Mouse (Mus musculus): ENCODE results near the gene Tmem236. TPM values are rescaled to one million over a fixed set of nuclear protein-coding genes. Genes with fewer than 3 reads are reported as not detected.

Gene Tmem236
- polyA plus RNA-seq, 1 experiment, result 0.25 TPM

DNA sequence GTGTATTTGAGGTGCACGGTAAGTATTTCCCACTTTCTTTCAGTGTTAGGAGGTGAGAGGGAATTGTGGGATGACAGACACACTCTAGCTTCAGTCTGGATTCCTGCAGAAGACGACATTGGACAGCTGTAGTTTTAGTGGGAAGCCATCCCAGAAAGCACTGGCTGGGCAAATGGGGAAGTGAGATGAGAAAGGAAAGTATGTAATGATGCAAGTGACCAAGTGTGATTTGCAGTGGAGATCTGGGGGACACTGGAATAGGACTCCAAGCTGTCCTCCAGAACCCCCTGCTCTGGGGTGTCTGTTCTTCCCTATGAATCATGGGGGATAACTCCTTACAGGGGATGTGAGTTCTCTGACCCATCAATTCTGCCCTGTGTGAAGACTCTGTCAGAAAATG lies 59.7 kb downstream of the Tmem236 start:
- TF ChIP-seq POLR2A (IDR thresholded peaks at IDR 0.05; ENCODE audit: extremely low read depth, insufficient read depth, low read length) (no peak), CTCF (IDR thresholded peaks at IDR 0.05; ENCODE audit: extremely low read depth, insufficient read depth, low read length) (no peak)
- no peak overlapping the region for H3K4me3 ChIP-seq (ENCODE audit: insufficient read depth, low read length)
- no peak overlapping the region for H3K27ac ChIP-seq (ENCODE audit: insufficient read depth, low read length)
- no peaks in the 10 kb centered on the region for H3K4me1 ChIP-seq (ENCODE audit: control insufficient read depth, insufficient read depth, low read length)

GRCm38 (mm10) chr2:14235319-14235718 lies 61.0 kb downstream of the Tmem236 start:
- H3K4me1 ChIP-seq (ENCODE audit: control insufficient read depth, insufficient read depth, low read length), result no peaks in the 10 kb centered on the region
- H3K27ac ChIP-seq (ENCODE audit: insufficient read depth, low read length), result no peak overlapping the region
- no peak overlapping the region for H3K4me3 ChIP-seq (ENCODE audit: insufficient read depth, low read length)
- TF ChIP-seq POLR2A (IDR thresholded peaks at IDR 0.05; ENCODE audit: extremely low read depth, insufficient read depth, low read length), result no peak
- no peak for TF ChIP-seq CTCF (IDR thresholded peaks at IDR 0.05; ENCODE audit: extremely low read depth, insufficient read depth, low read length)

- Histone ChIP-seq H3K4me3 (ENCODE audit: insufficient read depth, low read length) (no peak overlapping the region), H3K27ac (ENCODE audit: insufficient read depth, low read length) (no peak overlapping the region), H3K4me1 (ENCODE audit: control insufficient read depth, insufficient read depth, low read length) (no peaks in the 10 kb centered on the region)
- TF ChIP-seq CTCF (IDR thresholded peaks at IDR 0.05; ENCODE audit: extremely low read depth, insufficient read depth, low read length), result no peak
- no peak for TF ChIP-seq POLR2A (IDR thresholded peaks at IDR 0.05; ENCODE audit: extremely low read depth, insufficient read depth, low read length)
These were observed 62.6 kb downstream of the Tmem236 start for GRCm38 (mm10) chr2:14236920-14237319.

- no peak overlapping the region for H3K27ac ChIP-seq (ENCODE audit: insufficient read depth, low read length)
- H3K4me3 ChIP-seq (ENCODE audit: insufficient read depth, low read length), result no peak overlapping the region
- H3K4me1 ChIP-seq (ENCODE audit: control insufficient read depth, insufficient read depth, low read length), result no peaks in the 10 kb centered on the region
- TF ChIP-seq POLR2A (IDR thresholded peaks at IDR 0.05; ENCODE audit: extremely low read depth, insufficient read depth, low read length), result no peak
- no peak for TF ChIP-seq CTCF (IDR thresholded peaks at IDR 0.05; ENCODE audit: extremely low read depth, insufficient read depth, low read length)
These were observed 63.4 kb downstream of the Tmem236 start for GRCm38 (mm10) chr2:14237723-14238122.

DNA sequence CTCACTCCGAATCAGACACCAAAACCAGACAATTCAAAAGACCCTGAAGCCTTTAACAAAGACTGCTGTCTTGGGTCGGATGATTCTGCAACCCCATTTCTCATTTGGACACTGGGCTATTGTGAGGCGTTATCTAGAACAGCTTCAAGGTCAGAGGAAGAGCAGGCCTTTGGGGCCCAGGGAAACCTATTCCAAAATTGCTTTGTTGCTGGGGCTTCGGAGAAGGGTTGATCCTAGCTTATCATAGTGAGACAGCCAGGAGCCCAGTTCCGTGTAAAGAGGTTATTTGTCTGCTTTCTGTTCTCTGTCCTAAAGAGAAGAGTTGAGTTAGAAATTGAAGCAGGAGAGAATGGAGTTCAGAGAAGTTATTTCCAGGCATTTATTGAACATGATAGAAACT lies 64.8 kb downstream of the Tmem236 start:
- Histone ChIP-seq H3K4me3 (ENCODE audit: insufficient read depth, low read length) (no peak overlapping the region), H3K4me1 (ENCODE audit: control insufficient read depth, insufficient read depth, low read length) (no peaks in the 10 kb centered on the region), H3K27ac (ENCODE audit: insufficient read depth, low read length) (no peak overlapping the region)
- no peak for TF ChIP-seq CTCF (IDR thresholded peaks at IDR 0.05; ENCODE audit: extremely low read depth, insufficient read depth, low read length)
- no peak for TF ChIP-seq POLR2A (IDR thresholded peaks at IDR 0.05; ENCODE audit: extremely low read depth, insufficient read depth, low read length)

DNA sequence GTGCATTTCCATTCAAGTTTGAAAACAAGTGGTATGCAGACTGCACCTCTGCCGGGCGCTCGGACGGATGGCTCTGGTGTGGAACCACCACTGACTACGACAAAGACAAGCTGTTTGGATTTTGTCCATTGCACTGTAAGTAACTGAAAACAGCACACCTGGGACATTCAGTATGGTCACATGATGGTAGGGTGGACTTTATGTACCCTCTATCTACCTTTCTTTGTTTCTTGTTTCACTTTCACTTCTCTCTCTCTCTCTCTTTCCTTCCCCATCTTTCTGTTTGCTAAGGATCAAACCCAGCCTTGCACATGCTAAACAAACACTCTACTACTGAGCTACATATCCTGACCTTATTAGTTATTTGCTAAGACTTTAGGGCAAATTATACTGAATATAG lies 69.8 kb downstream of the Tmem236 start:
- no peak overlapping the region for H3K27ac ChIP-seq (ENCODE audit: insufficient read depth, low read length)
- H3K4me1 ChIP-seq (ENCODE audit: control insufficient read depth, insufficient read depth, low read length), result no peaks in the 10 kb centered on the region
- no peak for TF ChIP-seq CTCF (IDR thresholded peaks at IDR 0.05; ENCODE audit: extremely low read depth, insufficient read depth, low read length)
- H3K4me3 ChIP-seq (ENCODE audit: insufficient read depth, low read length), result no peak overlapping the region

DNA sequence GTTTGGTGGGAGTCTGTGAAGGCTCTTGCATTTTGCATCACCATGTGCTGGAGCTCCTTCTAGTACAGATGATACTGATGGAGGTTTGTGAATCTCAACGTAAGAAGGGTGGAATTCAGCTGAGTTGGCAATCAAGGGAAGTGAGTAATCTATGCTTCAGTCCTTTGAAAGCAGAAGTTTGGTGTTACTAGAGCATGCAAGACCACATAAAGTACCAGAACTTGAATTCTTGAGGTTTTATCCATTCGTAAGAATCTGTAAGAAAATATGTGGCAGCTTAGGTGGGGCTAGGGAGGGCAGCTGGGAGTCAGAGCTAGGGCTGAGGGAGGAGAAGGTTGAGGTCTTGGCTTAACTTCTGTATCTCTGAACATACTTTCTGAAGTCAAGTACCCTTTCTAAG lies 70.3 kb downstream of the Tmem236 start:
- Histone ChIP-seq H3K4me3 (ENCODE audit: insufficient read depth, low read length) (no peak overlapping the region), H3K4me1 (ENCODE audit: control insufficient read depth, insufficient read depth, low read length) (no peaks in the 10 kb centered on the region), H3K27ac (ENCODE audit: insufficient read depth, low read length) (no peak overlapping the region)
- no peak for TF ChIP-seq POLR2A (IDR thresholded peaks at IDR 0.05; ENCODE audit: extremely low read depth, insufficient read depth, low read length)
- no peak for TF ChIP-seq CTCF (IDR thresholded peaks at IDR 0.05; ENCODE audit: extremely low read depth, insufficient read depth, low read length)

DNA sequence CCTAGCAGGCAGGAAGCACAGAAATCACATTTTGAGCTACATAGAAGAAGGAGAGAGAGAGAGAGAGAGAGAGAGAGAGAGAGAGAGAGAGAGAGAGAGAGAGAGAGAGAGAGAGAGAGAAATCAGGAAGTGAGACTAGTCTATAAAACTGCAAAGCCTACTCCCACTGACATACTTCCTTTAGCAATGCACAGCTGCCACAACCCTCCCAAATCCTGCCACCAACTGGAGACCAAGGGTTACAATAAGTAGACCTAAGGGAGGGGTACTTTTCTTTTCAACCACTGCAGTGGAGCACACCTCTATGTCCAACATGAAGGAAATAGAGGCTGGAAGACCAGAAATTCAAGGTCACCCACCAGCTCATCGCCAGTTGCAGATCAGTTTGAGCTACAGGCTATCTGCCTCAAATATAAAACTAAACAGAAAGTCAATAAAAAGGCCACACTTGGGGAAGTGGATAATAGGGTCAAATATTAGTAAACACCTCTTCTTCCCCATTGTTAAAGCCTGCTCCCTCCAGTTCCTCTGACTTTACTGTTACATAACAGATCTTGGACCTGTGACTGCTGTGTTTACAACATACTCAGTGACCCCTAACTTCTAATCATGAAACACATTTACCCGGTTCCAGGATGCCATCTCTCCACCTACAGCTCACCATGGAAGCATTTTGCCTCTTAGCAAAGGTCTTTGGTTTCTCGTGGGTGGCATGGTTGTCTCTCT lies 75.7 kb downstream of the Tmem236 start:
- Histone ChIP-seq H3K27ac (ENCODE audit: insufficient read depth, low read length) (no peak overlapping the region), H3K4me3 (ENCODE audit: insufficient read depth, low read length) (no peak overlapping the region), H3K4me1 (ENCODE audit: control insufficient read depth, insufficient read depth, low read length) (no peaks in the 10 kb centered on the region)
- TF ChIP-seq CTCF (IDR thresholded peaks at IDR 0.05; ENCODE audit: extremely low read depth, insufficient read depth, low read length) (no peak), POLR2A (IDR thresholded peaks at IDR 0.05; ENCODE audit: extremely low read depth, insufficient read depth, low read length) (no peak)

GRCm38 (mm10) chr2:14251938-14252337 lies 77.6 kb downstream of the Tmem236 start:
- no peak overlapping the region for H3K4me3 ChIP-seq (ENCODE audit: insufficient read depth, low read length)
- no peaks in the 10 kb centered on the region for H3K4me1 ChIP-seq (ENCODE audit: control insufficient read depth, insufficient read depth, low read length)
- no peak overlapping the region for H3K27ac ChIP-seq (ENCODE audit: insufficient read depth, low read length)
- no peak for TF ChIP-seq POLR2A (IDR thresholded peaks at IDR 0.05; ENCODE audit: extremely low read depth, insufficient read depth, low read length)
- no peak for TF ChIP-seq CTCF (IDR thresholded peaks at IDR 0.05; ENCODE audit: extremely low read depth, insufficient read depth, low read length)

DNA sequence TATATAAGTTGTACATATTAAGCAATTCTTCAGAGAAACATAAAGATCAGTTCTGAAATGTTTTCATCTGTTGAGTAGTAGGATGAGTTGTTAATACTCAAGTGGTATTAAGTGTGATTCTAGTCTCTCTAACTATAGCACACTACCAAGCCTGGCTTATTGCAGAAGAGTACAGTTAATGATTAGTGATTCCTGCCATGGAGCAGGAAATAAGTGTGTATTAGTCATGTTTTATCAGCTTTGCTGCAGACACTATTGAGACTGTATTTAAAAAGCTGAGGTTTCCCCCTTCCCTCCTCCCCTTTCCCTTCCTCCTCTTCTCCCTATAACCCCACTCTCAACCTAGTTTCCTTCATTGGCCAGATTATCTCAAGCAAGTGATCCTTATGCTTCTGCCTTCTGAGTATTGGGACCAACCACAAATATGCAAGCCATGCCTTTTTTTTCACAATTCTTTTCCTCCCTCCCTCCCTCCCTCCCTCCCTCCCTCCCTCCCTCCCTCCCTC lies 84.1 kb downstream of the Tmem236 start:
- no peak overlapping the region for H3K27ac ChIP-seq (ENCODE audit: insufficient read depth, low read length)
- TF ChIP-seq POLR2A (IDR thresholded peaks at IDR 0.05; ENCODE audit: extremely low read depth, insufficient read depth, low read length) (no peak), CTCF (IDR thresholded peaks at IDR 0.05; ENCODE audit: extremely low read depth, insufficient read depth, low read length) (no peak)

More for the DNA sequence above, 84.1 kb downstream of the Tmem236 start:
- Histone ChIP-seq H3K4me3 (ENCODE audit: insufficient read depth, low read length) (no peak overlapping the region), H3K4me1 (ENCODE audit: control insufficient read depth, insufficient read depth, low read length) (no peaks in the 10 kb centered on the region)
